Mouse (Mus musculus): ENCODE measurements around the gene Tnfrsf17. TPM values are rescaled to one million over a fixed set of nuclear protein-coding genes. Genes with fewer than 3 reads are reported as not detected.
"Not testable (repeated sequence)": the region's sequence is repeated elsewhere in the genome, so short reads cannot be mapped to it uniquely, and the experiment has no call there.

The Tnfrsf17 gene
- polyA plus RNA-seq, 1 experiment = 0.36 TPM

DNA sequence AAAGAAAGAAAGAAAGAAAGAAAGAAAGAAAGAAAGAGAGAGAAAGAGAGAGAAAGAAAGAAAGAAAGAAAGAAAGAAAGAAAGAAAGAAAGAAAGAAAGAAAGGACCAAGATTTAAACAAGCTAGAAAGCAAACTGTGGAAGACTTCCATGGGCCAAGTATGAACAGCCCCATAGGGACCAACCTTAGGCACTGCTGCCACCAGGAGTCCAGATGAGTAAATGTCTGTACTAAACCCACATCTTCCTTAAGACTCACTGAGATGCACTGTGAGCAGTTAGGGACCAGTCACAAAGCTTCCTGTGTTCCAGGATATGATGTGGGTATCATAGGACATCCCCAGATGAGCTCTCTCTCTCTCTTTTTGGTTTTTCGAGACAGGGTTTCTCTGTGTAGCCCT, 15.9 kb upstream of the Tnfrsf17 start:
- WGBS = 57% methylated on average over 1 of the region's 1 CpGs
- TF ChIP-seq CTCF (IDR thresholded peaks at IDR 0.05; ENCODE audit: insufficient read depth, low read length) = peak; percentile 13; the same call in 1 of the 2 replicates
- not testable (repeated sequence) for DNase-seq

DNA sequence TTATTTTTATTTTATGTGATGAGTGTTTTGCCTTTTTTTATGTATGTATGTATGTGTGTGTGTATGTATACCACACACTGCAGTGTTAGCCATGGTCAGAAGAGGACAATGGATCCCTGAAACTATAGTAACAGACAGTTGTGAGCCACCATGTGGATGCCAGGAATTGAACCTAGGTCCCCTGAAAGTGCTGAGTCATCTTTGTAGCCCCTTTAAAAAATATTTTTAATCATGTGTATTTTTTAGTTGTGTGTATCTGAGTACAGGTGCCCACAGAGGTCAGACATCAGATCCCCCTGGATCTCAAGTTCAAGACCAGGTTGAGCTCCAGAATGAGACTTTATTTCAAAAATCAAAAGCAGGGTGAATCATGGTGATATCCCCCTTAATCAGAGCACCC, 9.9 kb upstream of the Tnfrsf17 start:
- TF ChIP-seq POLR2A (IDR thresholded peaks at IDR 0.05; ENCODE audit: borderline replicate concordance, extremely low read depth, low read depth, low read length) (no peak), CTCF (IDR thresholded peaks at IDR 0.05; ENCODE audit: insufficient read depth, low read length) (no peak)
- no peak overlapping the region for H3K4me3 ChIP-seq (replicated peaks; ENCODE audit: extremely low read depth, low read depth, low read length)
- no peaks in the 10 kb centered on the region for H3K4me1 ChIP-seq (ENCODE audit: control insufficient read depth, insufficient read depth, low read length)
- no peak for DNase-seq

More for the DNA sequence above, 15.9 kb upstream of the Tnfrsf17 start:
- not testable (repeated sequence) for H3K4me3 ChIP-seq (replicated peaks; ENCODE audit: extremely low read depth, low read depth, low read length); H3K4me1 ChIP-seq (ENCODE audit: control insufficient read depth, insufficient read depth, low read length)

DNA sequence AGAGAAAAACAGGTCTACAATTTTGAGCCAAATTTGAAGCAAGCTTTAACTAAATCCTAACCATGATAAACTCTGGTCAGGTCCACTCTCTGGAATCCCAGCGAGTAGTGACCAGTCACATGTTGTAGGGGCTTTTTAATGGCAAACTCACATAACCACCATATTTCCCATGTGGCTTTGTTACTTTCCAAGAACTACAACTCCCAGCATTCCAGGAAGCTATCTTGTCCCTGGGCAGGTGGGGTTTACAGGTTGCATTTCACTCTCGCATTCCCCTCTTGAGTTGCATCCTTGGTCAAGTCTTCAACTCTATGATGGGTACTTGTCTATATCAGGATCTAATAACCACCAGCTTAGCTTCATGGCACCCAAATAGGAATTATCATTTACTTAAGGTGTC, 8.1 kb upstream of the Tnfrsf17 start:
- no peak for DNase-seq
- Histone ChIP-seq H3K4me1 (ENCODE audit: control insufficient read depth, insufficient read depth, low read length) (no peaks in the 10 kb centered on the region), H3K4me3 (replicated peaks; ENCODE audit: extremely low read depth, low read depth, low read length) (no peak overlapping the region)
- WGBS = 81% methylated on average over 2 of the region's 2 CpGs
- TF ChIP-seq CTCF (IDR thresholded peaks at IDR 0.05; ENCODE audit: insufficient read depth, low read length) (no peak), POLR2A (IDR thresholded peaks at IDR 0.05; ENCODE audit: borderline replicate concordance, extremely low read depth, low read depth, low read length) (no peak)

- no peak for TF ChIP-seq POLR2A (IDR thresholded peaks at IDR 0.05; ENCODE audit: borderline replicate concordance, extremely low read depth, low read depth, low read length)
- TF ChIP-seq CTCF (IDR thresholded peaks at IDR 0.05; ENCODE audit: insufficient read depth, low read length) = no peak
- 49% methylated on average over 5 of the region's 5 CpGs for WGBS
Measured at GRCm38 (mm10) chr16:11315786-11316320, 2.2 kb downstream of the Tnfrsf17 start.

DNA sequence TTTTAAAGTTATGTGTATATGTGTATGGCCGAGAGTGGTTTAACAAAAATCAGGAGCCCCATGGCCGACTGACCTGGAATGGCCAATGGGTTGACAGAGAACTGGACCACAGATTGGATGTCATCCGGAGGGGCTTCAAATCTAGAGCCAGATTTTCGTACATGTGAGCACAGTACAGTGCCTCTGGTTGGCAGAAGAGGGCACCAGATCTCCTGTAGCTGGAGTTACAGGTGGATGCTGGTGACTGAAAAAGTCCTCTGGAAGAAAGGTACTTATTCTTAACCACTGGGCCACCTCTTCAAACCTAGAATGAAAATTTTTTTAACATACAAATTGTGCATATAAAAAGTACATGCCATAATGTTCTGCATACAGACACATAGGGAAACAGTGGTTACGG, 3.1 kb downstream of the Tnfrsf17 start:
- 66% methylated on average over 5 of the region's 5 CpGs for WGBS
- H3K4me3 ChIP-seq (replicated peaks; ENCODE audit: extremely low read depth, low read depth, low read length) = no peak overlapping the region
- no peak for DNase-seq
- TF ChIP-seq POLR2A (IDR thresholded peaks at IDR 0.05; ENCODE audit: borderline replicate concordance, extremely low read depth, low read depth, low read length) (no peak), CTCF (IDR thresholded peaks at IDR 0.05; ENCODE audit: insufficient read depth, low read length) (peak; percentile 23; the same call in 1 of the 2 replicates)
- H3K4me1 ChIP-seq (ENCODE audit: control insufficient read depth, insufficient read depth, low read length) = no peaks in the 10 kb centered on the region

More at GRCm38 (mm10) chr16:11315786-11316320, 2.2 kb downstream of the Tnfrsf17 start:
- no peaks in the 10 kb centered on the region for H3K4me1 ChIP-seq (ENCODE audit: control insufficient read depth, insufficient read depth, low read length)
- no peak for DNase-seq
- H3K4me3 ChIP-seq (replicated peaks; ENCODE audit: extremely low read depth, low read depth, low read length) = no peak overlapping the region

DNA sequence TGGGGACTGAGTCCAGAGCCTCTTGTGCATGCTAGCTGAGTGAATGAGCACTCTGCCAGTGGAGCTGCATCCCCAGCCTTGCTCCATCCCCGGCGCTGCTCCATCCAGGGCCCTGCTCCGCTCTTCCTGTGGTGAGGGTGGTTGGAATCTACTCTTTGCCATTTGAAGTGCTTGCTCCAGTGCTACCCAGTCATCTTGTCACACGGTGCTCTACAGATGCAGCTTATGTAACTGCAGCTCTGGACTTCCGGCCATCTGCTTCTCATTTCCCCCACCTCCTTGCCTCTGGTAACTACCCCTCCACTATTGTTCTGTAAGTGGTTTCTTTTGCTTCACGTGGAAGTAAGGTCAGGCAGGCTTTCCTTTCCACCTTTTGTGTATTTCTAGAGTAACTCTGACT, 3.7 kb downstream of the Tnfrsf17 start:
- DNase-seq = no peak
- no peaks in the 10 kb centered on the region for H3K4me1 ChIP-seq (ENCODE audit: control insufficient read depth, insufficient read depth, low read length)
- TF ChIP-seq CTCF (IDR thresholded peaks at IDR 0.05; ENCODE audit: insufficient read depth, low read length) (no peak), POLR2A (IDR thresholded peaks at IDR 0.05; ENCODE audit: borderline replicate concordance, extremely low read depth, low read depth, low read length) (no peak)
- WGBS = 26% methylated on average over 6 of the region's 6 CpGs
- H3K4me3 ChIP-seq (replicated peaks; ENCODE audit: extremely low read depth, low read depth, low read length) = no peak overlapping the region

DNA sequence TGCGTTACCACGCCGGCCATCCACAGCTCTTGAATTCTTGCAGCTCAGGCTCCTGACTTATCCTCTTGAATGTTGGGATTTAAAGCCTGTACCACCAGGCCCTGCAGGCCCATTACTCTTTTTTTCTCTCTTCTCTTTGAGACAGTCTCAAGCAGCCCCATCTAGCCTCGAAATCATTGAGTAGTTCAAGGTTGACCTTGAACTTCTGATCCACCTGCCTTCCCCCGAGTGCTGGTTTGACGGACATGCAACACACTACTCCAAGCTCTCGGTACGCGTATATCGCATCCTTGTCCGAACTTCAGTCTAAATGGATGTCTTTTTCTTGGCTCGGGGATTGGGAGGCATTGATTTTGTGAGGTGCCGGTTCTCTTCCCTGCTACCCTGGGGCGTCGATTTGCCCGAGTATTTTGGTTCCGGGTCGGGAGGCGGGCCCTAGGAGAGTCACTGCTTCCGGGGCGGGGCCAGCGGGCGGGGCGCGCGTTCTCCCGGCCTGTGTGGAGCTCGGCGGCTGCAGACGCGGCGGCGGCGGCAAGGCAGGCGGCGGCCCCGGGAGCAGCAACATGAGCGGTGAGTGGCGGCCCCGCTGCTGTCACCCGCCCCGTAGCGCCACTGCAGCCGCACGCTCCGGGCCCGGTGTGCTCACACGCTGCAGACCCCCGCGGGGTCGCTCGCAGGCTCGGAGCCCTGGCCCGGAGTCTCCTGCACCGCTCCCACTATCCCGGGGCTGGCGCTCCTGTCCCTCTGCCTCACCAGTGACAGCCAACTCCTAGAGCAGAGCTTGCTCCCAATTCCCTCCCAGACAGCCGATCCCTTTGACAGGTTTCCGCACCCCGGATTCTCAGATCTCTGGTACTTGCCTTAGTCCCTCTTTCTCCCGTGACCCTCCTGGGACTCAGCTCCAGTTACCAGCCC, 9.1 kb downstream of the Tnfrsf17 start, which contains the start of gene Snx29:
Snx29 (plus strand) TSS at position 500 of the 915 bp plus-strand sequence.
- Histone ChIP-seq H3K4me1 (ENCODE audit: control insufficient read depth, insufficient read depth, low read length) (0 out of 2 replicates have a peak, but pooled peaks cover 4% of the 10 kb centered on the region), H3K4me3 (replicated peaks; ENCODE audit: extremely low read depth, low read depth, low read length) (peak within 1 kb of the TSS; percentile 93)
- peak; percentile 99 for DNase-seq
- WGBS = 5% methylated on average over 57 of the region's 61 CpGs
- peak; percentile 83; the same call in 1 of the 2 replicates for TF ChIP-seq POLR2A (IDR thresholded peaks at IDR 0.05; ENCODE audit: borderline replicate concordance, extremely low read depth, low read depth, low read length)
- TF ChIP-seq CTCF (IDR thresholded peaks at IDR 0.05; ENCODE audit: insufficient read depth, low read length) = no peak

DNA sequence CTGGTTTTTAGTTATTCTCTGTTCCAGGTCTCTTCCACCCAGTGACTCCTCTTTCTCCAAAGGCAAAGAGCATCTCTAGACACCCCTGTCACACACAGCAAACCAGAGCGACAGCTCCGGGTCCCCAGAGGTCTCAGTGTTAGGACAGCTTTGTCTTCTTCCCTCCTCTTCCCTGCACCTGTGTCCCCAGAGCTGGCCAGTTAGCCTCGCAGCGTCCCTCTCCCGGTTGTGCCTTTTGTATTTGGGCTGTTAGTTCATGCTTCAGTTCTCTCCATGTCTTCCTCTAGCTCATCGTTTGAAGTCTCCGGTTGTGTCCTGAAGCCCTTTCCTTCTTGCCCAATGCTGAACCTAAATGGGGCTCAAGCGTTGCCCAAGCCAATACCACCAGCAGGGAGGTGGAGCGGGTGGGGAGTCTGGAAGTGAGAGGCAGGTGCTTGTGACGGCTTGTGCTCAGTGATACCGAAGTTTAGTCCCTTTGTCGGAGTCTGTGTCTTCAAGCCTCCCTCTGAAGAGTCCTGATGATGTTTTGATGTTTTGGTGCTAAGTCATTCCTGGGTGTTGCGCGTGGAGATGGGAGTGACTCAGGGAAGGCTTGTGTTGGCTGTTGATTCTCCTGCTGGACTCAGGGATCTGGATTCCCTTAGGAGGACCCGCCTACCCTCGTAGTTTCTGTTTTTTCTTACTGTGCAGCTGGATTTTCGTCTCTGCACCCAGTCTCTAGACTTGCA, 9.9 kb downstream of the Tnfrsf17 start:
- WGBS = 5% methylated on average over 17 of the region's 17 CpGs
- TF ChIP-seq CTCF (IDR thresholded peaks at IDR 0.05; ENCODE audit: insufficient read depth, low read length) = no peak
- no peak for TF ChIP-seq POLR2A (IDR thresholded peaks at IDR 0.05; ENCODE audit: borderline replicate concordance, extremely low read depth, low read depth, low read length)
- H3K4me1 ChIP-seq (ENCODE audit: control insufficient read depth, insufficient read depth, low read length) = 0 out of 2 replicates have a peak, but pooled peaks cover 4% of the 10 kb centered on the region
- DNase-seq = peak; percentile 31
- H3K4me3 ChIP-seq (replicated peaks; ENCODE audit: extremely low read depth, low read depth, low read length) = peak overlapping the region; percentile 74

DNA sequence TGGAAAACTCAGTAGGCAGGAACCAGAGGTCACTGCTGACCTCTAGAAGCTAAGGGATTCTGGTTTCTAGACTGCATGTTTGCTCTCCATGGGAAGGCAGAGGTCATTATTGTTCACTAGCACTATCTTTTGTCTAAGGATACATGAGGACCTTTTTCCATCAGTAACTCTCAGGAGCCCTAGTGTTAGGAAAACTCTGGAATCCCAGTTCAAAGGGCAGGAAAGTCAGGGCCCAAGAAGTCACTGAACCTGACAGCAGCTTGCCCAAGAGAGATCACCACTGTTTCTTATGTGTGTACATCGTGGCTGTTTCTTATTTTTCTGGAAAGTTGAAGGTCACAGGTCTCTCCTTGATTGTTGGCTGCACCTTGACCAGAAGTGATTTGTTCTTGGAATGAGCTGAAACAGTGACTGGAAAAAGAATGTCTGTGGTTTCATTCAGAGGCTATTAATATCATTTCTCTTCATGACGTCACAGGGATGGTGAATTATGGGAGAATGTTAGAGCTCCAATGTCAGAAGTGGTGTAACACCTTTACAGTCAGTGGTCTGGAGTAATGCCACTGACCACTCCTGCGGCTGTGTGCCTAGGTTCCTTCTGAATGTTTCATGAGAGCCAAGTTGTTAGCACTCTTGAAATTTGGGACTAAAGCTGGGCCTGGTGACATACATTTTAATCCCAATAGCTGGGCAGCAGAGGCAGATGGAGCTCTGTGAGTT, 16.6 kb downstream of the Tnfrsf17 start:
- H3K4me1 ChIP-seq (ENCODE audit: control insufficient read depth, insufficient read depth, low read length) = peaks cover 2% of the 10 kb centered on the region; the same call in 1 of the 2 replicates
- no peak overlapping the region for H3K4me3 ChIP-seq (replicated peaks; ENCODE audit: extremely low read depth, low read depth, low read length)
- DNase-seq = no peak
- no peak for TF ChIP-seq CTCF (IDR thresholded peaks at IDR 0.05; ENCODE audit: insufficient read depth, low read length)
- no peak for TF ChIP-seq POLR2A (IDR thresholded peaks at IDR 0.05; ENCODE audit: borderline replicate concordance, extremely low read depth, low read depth, low read length)
- WGBS = 58% methylated on average over 3 of the region's 3 CpGs
